Mouse (Mus musculus) NIH3T3 (cell line): ENCODE measurements at regions not wholly inside any gene's neighbourhood (a gene's known extent, or its start where the extent isn't known, plus 50 kb on each side); places are given as distances from the start of the nearest gene placed in this dataset.

Experiments
- DNase-seq: peaks from one replicate; pipeline ENCODE4 v3.0.0-alpha.2; 2012; ENCODE audit warnings: low read depth

DNA sequence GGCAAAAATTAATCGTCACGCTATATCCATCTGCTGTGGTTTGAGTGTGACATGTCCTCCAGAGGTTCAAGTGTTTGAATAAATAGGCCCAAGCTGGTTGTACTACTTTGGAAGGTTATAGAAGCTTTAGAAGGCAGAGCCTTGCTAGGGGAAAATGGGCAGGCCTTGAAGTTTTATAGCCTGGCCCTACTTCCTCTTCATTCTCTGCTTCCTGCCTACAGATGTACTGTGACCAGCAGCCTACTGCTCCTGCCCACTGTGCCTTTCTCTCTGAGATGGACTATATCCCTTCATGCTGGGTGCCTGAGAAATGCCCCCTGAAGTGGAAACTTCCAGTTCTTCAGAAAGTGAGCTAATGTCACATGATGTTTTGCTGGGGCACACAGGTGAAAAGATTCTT, 133.3 kb upstream of the Nrp1 start:
- DNase-seq: no peak

DNA sequence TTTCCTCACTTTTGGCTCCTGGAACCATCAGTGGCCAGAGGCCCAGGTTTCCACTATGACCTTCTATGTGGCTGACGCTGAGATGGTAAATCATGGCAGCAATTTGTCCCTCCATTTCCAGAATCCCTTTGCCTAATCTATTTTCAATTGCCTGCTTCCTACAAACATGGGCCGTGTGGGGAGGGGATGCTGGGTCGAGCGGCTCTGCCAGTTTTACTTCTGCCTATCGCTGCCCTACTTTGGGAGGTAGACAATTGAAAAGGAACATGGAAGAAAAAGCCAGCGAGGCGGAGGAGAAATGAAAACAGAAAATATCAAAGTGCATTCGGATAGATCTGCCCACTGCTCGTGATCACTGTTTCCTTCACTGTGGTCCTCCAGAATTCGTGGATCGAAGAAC, 123.3 kb upstream of the Nrp1 start:
- no peak for DNase-seq

DNA sequence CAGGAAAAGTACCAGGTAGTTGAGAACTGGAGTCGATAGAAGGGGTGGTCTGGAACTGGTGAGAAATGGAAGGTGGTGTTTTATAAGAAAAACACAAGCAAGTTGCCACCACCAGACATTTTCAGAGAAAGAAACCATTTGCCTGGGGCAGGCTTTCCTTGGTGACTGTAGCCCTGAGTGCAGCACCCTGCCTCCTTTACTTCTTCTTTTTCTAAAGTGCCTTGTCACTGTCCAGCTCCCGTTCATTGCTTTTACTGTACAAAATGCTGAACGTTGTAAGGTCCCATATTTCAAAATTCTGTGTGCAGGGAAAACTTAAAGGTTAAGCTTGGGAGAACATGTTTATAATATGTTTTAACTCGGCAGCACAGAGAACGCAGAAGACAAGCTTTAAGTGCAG, 122.9 kb upstream of the Nrp1 start:
- DNase-seq: no peak

DNA sequence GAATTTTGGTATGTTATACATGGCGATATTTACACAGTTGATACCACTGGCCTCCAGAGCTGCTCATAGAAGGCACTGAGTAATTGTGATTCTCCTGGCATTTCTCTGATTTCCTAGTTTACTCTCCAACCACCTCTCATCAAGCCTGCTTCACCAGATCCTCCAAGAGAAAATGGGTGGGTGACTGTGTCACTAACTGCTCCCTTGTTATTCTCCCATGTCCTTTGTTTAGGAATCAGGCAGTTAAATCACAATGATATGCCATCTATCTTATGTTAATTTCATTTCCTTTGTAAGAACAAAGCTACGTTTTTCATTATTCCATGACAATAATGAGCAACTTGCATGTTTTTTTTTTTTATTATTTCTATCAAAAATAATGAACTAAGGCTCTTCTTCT, 122.3 kb upstream of the Nrp1 start:
- DNase-seq: no peak

DNA sequence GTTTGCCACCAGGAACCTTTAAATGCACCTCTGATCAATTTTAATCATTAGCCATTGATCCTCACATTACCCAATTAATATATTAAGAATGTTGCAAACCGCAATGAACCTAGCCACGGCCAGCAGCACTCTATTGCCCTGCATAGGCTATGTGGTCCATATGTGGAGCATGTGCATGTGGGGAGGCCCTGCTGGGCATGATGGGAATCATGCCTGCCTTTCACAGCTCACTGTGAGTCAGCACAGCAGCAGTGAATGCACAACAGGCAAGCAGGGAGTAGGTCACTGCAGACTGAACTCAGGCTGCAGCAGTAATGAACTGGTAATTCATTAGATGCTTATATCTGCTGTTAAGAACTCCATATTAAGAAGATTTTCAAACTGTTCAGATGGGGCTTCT, 119.5 kb upstream of the Nrp1 start:
- peak; percentile 62 for DNase-seq

DNA sequence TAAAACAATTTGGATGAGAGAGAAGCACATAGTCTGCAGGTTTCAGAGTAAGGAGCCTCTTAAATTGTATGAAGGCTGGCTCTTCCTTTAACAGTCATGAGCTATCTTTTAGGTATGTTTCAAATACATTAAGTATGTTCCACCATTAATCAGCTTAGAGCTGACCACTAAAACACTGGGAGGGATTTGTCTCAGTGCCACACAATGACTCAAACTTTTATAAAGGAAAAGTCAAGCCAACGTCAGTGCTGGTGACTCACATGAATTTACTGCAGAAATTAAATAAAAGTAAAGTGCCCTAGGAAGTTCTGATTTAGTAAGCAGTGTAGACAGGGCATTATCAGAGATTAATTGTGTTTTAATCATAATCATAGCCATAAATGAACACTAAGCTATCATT, 118.6 kb upstream of the Nrp1 start:
- DNase-seq: peak; percentile 96

DNA sequence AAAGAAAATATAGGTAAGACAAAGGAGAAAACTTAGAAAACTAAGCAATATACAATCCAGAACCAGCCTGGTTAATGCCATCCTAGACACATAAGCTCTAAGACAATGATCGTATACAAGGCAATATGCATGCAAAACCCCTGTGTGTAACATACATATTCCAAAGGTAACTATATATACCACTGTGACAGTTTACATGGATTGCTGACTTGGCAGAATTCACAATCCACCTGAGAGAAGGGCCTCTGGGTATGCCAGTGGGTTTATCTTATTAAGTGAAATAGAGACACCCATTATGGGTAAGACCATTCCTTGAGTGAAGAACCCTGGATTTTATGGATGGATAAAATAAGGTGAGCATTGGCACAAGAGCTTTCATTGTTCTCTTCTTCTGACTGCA, 117.2 kb upstream of the Nrp1 start:
- no peak for DNase-seq

DNA sequence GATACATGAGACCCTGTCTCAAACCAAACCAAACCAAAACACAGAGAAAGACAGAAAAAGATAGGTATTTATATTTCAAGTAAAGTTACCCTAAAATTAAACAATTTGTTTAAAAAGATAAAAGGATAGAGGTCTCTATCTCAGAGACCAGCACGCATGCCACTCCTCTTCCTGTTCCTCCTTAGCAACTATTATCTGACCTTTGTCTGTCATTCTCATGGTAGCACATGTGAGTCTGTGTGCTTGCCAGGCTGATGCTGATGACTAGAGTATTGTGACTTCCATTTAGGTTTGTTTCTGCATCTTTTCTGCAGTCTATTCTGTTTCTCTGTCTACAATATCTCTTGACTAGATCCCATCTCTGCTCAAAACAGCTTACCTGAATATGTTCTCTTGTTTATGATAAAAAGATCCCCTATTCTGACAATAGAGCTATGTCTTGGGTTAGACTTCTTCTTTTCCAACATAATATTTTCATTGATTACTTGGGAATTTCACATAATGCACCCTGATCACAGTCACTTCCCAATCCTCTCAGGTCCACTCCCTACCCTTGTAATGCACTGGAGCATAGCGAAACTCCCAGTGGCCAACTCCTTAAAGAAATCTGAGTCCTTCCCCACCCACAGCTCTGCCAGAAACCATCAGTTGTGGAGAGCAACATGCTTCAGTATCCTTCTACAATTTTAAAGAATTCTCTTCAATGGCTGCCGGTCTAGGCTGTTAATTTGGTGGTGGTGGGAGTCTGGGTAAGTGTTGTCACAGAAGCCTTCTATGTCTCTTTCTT, 115.7 kb upstream of the Nrp1 start:
- no peak for DNase-seq

DNA sequence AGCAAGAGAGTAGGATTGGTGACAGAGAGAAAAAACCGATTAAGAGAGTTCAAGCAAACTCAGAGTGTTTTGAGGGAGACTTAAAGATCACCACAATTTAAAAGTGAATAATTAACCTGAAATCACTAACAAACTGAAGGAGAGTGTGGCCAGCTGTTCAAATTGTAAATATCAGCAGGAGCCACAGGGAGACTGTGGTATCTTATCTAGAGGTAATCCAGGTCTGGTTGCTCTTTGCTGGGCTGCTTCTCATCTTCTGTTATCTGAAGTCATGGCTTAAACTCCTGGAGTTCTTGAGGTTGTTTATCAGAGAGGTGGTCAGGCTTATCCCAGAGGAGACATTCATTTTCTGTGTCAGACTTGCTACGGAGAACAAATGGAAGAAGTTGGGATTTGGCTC, 106.7 kb upstream of the Nrp1 start:
- no peak for DNase-seq

DNA sequence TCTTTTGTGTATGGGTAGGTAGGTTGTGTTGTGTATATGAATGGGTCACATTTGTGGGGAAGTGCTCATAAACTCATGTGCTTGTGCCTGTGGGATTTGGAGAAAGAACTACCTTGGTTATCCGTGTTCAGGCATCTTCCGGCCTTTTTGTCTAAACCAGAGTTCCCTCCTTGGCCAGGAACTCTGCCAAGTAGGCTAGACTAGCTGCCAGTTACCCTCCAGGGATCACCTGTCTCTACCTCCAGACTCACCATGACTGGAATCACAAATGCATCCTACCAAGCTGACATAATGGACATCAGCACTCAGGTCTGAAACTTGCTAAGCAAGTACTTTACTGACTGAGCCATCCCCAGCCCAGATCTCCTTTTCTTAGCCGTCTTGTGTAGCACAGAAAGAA, 97.6 kb upstream of the Nrp1 start:
- no peak for DNase-seq

DNA sequence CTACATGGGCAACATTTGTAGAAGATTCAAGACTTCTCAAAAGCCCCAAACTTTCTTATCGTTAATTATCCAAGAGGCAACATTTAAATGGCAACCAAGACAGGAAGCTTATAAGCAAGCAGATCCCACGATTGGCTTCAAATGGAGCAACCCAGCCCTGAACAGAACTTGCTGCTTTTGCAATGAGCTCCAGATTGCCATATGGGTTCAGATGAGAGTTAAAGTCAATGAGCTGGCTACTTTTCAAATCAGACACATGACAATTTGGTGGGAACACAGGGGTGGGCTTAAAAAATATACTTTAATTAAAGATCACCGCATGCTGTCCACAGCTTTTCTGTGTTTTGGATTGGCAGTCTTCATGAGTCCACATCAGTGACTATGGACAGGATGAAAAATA, 97.0 kb upstream of the Nrp1 start:
- DNase-seq: no peak

DNA sequence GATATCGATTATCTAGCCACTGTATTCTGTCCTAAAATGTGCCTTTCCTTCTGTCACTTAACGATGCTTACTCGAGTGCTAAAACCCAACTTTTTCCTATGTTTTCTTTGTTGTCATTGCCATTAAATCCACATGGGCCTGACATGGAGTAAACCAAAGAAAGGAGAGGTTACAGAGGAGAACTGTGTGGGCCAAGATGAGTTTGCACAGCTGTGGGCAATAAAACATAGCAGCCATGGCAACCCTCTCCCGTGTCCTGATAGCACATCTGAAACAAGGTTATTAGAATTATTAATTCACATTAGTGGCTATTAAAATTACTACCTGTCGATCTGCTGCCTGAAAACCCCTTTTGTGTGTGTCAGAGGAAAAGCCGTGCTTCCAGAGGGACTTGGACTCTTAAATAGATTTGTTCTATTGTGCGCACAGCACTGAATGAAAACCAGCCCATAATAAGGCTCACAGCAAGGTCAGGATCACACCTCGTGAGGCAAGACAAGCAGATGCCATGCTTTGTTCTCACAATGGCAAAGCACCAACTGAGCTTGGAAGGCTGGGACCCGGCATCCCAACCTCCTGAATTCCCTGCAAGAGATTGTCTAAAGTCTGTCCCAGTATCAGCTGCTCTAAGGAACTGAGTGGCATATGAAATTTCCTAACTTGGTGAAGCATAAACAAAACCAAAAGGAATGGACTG, 95.0 kb upstream of the Nrp1 start:
- DNase-seq: no peak

DNA sequence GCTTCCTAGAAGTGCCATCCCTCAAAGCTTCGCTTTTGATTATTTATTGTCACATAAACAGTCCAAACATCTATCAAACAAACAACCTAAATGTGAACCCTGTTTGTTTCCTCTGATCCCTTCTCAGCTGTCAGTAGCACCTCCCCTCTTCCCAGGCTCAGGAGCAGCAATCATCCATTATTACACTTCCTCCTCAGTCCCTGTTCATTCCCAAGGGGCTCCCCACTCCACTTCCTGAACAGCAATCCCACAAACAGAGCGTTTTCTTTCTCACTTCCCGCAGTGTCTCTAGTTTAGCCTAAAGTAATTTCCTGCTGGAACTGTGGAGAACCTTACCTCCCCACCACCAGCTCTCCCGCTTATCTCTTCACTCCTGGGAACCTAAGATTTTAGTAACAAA, 91.1 kb upstream of the Nrp1 start:
- DNase-seq: no peak

DNA sequence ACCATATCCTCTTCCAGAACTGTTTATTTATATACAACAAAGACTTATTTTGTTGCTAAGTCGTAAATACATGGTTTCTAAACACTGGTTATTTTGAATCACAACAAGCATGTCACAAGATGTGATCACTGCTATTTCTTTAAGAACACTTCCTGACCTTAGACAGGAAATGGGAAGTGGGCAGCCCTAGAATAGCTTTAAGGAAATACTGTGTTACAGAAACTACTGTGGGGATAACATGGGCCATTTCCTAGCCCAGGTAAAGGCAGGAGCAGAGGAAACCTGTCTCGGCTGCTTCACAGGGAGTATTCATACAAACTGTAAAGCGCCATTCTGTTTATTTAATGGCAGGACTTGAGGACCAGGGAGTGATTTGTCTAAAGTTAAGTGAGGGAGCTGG, 90.4 kb upstream of the Nrp1 start:
- DNase-seq: no peak

DNA sequence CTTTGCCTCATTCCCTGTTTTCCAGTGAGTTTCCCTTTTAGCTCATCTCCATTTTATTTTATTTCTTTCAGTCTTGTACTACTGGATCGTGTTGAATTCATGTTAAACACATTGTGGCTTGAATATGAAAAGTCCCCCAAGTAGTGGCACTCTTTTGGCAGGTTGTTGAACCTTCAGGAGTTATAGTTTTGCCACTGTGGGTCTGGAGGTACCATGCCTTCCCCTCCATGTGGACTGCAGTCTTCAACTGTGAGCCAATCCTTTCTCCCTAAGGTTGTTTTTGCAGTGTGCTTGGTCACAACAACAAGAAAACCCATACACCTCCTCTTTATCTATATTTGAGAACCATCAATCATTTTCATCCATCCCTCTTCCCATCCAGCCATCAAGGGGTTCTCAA, 88.9 kb upstream of the Nrp1 start:
- DNase-seq: no peak

DNA sequence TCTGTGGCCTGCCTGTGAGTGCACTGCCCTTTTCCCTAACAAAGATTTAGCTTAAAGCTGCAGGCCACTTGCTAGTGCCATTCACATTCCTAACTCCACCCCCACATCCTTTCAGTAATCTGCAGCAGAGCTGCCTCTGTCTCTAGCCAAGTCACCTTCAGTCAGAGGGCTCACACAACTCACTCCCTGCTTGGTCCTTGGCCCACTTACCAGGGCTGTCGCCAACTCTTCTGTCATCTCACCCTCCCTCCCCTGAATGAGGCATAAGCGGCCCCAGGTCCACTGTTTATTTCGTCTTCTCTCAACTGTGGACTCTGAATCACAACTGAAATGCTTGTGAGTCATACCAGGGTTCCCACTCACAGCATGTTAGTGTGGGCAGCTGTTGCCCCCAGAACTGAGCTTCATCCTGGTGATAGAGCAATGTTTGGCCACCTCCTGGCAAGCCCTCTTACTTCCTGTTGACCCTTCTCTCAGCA, 85.5 kb upstream of the Nrp1 start:
- peak; percentile 87 for DNase-seq

DNA sequence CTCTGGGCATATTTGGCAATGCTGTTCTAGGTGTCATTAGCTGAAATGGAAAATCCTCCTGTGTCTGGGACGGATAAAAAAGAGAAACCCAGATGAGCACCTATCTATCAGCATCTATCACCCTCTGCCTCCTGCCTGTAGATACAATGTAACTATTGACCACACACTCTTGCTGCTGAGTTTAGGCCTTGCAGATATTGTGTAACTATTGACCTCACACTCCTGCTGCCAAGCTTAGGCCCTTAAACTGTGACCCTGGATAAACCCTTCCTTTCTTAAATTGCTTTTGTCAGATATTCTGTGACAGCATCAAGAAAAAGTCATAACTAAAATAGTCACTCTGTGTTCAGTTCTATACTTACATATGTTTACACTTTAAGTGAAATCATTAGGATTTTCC, 81.9 kb upstream of the Nrp1 start:
- no peak for DNase-seq

DNA sequence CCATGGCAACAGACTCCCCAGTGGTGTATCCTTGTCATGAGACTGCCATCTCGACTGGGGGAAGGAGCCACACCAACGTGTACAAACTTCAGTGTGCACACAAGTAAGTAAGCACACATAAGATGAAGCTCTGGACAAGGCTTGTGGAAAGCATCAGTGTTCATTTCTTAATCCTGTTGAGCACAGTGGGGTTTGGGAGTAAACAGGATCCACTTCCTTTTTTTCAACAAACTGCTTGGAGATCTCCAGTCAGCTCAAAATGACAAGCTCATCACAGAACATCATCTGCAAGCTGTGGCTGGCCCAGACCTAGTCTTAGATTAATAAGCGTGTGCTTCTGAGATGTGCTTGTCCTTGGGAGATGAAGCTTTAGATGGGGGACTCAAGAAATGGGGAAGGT, 75.6 kb upstream of the Nrp1 start:
- DNase-seq: no peak

DNA sequence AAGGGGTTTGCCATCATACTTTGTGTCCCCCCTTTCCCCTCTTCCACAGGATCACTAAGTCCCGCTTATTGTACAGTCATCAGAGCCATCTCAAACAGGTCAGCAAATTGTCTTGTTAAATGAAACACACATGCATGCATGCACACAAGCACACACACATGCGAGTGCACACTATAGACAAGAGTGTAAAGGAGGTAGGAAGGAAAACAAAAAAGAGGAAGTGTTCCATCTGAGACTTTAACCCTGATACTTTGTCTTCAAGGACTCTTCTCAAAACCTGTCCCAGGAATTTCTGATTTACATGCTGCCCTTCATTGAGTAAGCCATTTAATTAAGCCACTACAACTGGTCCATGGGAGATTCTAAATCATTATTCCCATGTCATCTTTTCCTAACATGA, 75.0 kb upstream of the Nrp1 start:
- DNase-seq: no peak

DNA sequence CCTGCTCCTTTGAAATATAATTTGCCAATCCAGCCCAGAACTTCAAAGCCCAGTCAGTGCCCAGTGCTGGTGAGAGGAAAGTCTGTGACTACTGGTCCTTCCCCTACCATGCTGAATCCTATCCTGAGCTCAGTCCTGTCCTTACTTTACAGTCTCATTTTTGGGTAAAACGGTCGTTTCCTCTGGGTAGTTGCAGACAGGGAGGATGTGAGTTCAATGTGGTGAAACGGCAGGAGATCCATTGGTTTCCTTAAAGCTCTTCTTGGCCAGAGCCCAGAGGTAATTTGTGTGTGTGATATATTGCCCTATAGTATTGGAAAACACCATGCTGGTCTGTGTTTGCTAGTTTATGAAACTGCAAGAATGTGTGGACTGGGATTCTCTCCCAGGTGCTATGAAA, 73.6 kb upstream of the Nrp1 start:
- DNase-seq: no peak

DNA sequence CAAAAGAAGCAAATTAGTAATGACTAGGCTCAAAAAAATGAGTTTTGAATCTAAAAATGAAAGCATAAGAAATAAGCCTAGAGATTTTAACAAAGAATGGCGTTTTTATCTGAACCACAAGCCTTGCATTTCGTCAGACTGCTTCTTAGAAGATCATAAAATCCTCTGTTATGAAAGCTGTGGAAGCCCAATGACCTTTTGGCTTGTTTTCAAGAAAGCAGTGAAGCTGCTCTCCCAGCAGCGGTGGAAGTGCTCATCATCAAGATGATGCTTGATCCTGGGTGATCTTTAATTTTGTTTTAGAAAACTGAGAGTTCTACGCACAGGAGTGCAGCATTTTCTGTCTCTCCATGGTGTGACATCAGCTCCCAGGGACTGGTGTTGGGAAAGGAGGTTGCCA, 68.3 kb upstream of the Nrp1 start:
- peak; percentile 84 for DNase-seq

DNA sequence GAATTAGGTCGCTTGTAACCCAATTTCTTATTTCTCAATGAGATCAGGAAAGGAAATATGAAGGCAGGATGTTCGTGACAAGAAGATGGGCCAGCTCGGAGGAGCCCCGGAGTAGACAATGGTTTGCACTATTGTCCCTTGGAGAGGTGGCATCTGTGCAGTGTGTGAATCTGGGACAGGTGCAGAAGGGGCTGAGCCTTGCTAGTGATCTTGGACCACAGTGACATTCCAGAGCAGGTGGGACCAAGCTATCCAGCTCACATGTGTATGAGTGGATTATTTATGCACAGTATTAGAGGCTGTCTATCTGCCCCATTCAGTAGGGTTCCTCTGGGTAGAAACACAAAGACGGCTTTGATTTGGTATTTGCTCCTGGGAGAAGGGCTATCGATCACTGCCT, 66.0 kb upstream of the Nrp1 start:
- DNase-seq: no peak

DNA sequence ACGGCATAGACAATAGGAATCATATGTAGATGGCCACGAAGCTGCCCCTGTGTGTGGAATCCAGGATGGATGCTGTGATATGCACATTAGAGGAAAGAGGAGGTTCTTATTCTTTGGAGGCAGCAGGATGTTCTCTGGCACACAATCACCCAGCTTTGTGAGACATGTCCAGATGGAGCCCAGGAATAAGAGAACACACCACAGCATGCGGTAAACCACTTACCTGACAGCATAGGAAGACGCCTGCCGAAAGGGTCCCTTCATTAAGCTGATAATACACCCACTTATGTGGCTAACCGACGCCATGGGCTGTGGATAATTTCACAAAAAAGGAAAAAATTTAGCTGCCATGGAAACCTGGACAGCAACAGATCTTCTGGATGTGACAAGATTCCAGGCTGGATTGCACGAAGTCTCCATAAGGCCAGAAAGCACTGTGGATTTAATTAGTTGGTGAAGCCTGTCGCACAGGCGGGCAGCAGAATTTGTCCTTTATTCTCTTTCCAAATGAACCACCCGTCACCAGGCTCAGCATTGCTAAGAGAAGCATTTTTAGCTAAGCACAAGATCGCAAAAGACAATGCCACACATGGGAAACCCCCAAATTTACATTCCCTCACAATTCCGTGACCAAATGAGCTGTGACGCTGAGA, 61.5 kb upstream of the Nrp1 start:
- DNase-seq: no peak
